Mouse (Mus musculus): ENCODE measurements around the gene Xrcc5. TPM values are rescaled to one million over a fixed set of nuclear protein-coding genes. Genes with fewer than 3 reads are reported as not detected.

Xrcc5 gene
- polyA plus RNA-seq, 1 experiment from 2014 or later, result 33.4 TPM

DNA sequence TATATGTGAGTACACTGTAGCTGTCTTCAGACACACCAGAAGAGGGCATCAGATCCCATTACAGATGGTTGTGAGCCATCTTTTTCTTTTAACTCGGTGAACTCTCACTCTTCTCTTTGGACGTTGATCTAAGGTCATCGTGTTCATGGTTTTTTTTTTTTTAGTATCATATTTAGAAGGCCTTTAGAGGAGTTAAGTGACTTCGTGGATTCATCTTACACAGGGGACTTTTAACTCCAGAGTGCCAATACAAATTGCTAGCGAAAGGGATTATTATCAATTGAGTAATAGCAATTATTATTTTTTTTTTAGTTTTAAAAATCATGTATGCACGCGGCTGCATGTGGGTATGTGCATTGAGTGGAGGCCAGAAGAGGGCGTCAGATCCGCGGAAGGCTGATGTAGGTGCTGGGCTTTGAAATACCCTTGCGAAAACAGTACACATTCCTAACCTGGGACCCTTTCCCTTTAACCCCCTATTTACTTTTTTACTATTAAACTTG lies 491 bp upstream of the Xrcc5 start:
- ATAC-seq, result peak; percentile 88
- peak overlapping the region; percentile 84 for H3K9ac ChIP-seq (ENCODE audit: low read length)
- peak overlapping the region; percentile 55 for H3K4me2 ChIP-seq (ENCODE audit: low read length)
- H3K9me3 ChIP-seq (replicated peaks; ENCODE audit: control insufficient read depth, low read length), result no peaks in the 10 kb centered on the region
- peak; percentile 52 for DNase-seq (ENCODE audit: low spot score)
- peak overlapping the region; percentile 51 for H3K4me3 ChIP-seq (ENCODE audit: low read depth, low read length)
- H3K36me3 ChIP-seq (ENCODE audit: control insufficient read depth, insufficient read depth, low read length), result no peaks in the 10 kb centered on the region
- H3K27ac ChIP-seq (ENCODE audit: low read depth, low read length), result peak overlapping the region; percentile 88
- 4% methylated on average over 11 of the region's 11 CpGs for WGBS
- H3K4me1 ChIP-seq (ENCODE audit: control insufficient read depth, insufficient read depth, low read length), result 0 out of 2 replicates have a peak, but pooled peaks cover 3% of the 10 kb centered on the region
- no peaks in the 10 kb centered on the region for H3K27me3 ChIP-seq (replicated peaks; ENCODE audit: control insufficient read depth, insufficient read depth, low read length)

DNA sequence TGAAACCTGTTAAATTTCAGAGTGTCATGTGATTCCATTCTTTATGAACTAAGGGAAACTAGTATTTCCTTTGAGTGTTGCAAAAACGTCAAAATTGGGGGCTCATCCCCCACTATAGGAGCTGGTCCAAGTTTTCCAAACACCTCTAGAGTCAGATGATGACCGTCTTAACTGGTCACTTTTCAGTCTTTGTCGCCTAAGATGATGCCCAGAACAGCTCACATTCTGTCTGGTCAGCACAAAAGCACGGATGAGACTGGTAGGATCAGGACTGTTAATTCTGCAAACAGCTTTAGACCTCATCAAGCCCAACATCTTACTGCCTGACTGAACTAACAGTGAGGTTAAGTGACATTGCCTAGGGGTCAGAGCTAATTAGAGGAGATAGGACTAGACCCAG lies 1.7 kb downstream of the Xrcc5 start:
- Histone ChIP-seq H3K4me3 (ENCODE audit: low read depth, low read length) (no peak overlapping the region), H3K4me2 (ENCODE audit: low read length) (no peak overlapping the region), H3K4me1 (ENCODE audit: control insufficient read depth, insufficient read depth, low read length) (0 out of 2 replicates have a peak, but pooled peaks cover 3% of the 10 kb centered on the region), H3K27ac (ENCODE audit: low read depth, low read length) (no peak overlapping the region), H3K36me3 (ENCODE audit: control insufficient read depth, insufficient read depth, low read length) (no peaks in the 10 kb centered on the region), H3K27me3 (replicated peaks; ENCODE audit: control insufficient read depth, insufficient read depth, low read length) (no peaks in the 10 kb centered on the region), H3K9ac (ENCODE audit: low read length) (no peak overlapping the region), H3K9me3 (replicated peaks; ENCODE audit: control insufficient read depth, low read length) (no peaks in the 10 kb centered on the region)
- 72% methylated on average over 4 of the region's 4 CpGs for whole genome bisulfite sequencing
- DNase-seq (ENCODE audit: low spot score) (no peak), ATAC-seq (no peak)

- no peak overlapping the region; the same call in 1 of the 2 replicates for H3K9ac ChIP-seq (ENCODE audit: low read length)
- 0 out of 2 replicates have a peak, but pooled peaks cover 3% of the 10 kb centered on the region for H3K4me1 ChIP-seq (ENCODE audit: control insufficient read depth, insufficient read depth, low read length)
- no peaks in the 10 kb centered on the region for H3K9me3 ChIP-seq (replicated peaks; ENCODE audit: control insufficient read depth, low read length)
- H3K4me3 ChIP-seq (ENCODE audit: low read depth, low read length), result no peak overlapping the region
- 64% methylated on average over 6 of the region's 6 CpGs for WGBS
- no peak overlapping the region for H3K27ac ChIP-seq (ENCODE audit: low read depth, low read length)
- DNase-seq (ENCODE audit: low spot score) (no peak), ATAC-seq (no peak)
- no peaks in the 10 kb centered on the region for H3K27me3 ChIP-seq (replicated peaks; ENCODE audit: control insufficient read depth, insufficient read depth, low read length)
- no peak overlapping the region for H3K4me2 ChIP-seq (ENCODE audit: low read length)
- no peaks in the 10 kb centered on the region for H3K36me3 ChIP-seq (ENCODE audit: control insufficient read depth, insufficient read depth, low read length)
These were observed 2.7 kb downstream of the Xrcc5 start for GRCm38 (mm10) chr1:72309744-72310424.

- no peaks in the 10 kb centered on the region for H3K27me3 ChIP-seq (replicated peaks; ENCODE audit: control insufficient read depth, insufficient read depth, low read length)
- H3K4me3 ChIP-seq (ENCODE audit: low read depth, low read length), result no peak overlapping the region
- no peak overlapping the region for H3K9ac ChIP-seq (ENCODE audit: low read length)
- no peak overlapping the region for H3K27ac ChIP-seq (ENCODE audit: low read depth, low read length)
- no peak overlapping the region for H3K4me2 ChIP-seq (ENCODE audit: low read length)
- DNase-seq (ENCODE audit: low spot score), result no peak
- H3K4me1 ChIP-seq (ENCODE audit: control insufficient read depth, insufficient read depth, low read length), result no peaks in the 10 kb centered on the region
- no peaks in the 10 kb centered on the region for H3K9me3 ChIP-seq (replicated peaks; ENCODE audit: control insufficient read depth, low read length)
- ATAC-seq, result no peak
- WGBS, result 84% methylated on average over 9 of the region's 9 CpGs
- H3K36me3 ChIP-seq (ENCODE audit: control insufficient read depth, insufficient read depth, low read length), result peaks cover 7% of the 10 kb centered on the region
These were observed 5.6 kb downstream of the Xrcc5 start for GRCm38 (mm10) chr1:72312701-72313398.

GRCm38 (mm10) chr1:72313399-72314039 lies 6.3 kb downstream of the Xrcc5 start:
- Histone ChIP-seq H3K4me2 (ENCODE audit: low read length) (no peak overlapping the region), H3K4me1 (ENCODE audit: control insufficient read depth, insufficient read depth, low read length) (no peaks in the 10 kb centered on the region), H3K27ac (ENCODE audit: low read depth, low read length) (no peak overlapping the region), H3K27me3 (replicated peaks; ENCODE audit: control insufficient read depth, insufficient read depth, low read length) (no peaks in the 10 kb centered on the region), H3K4me3 (ENCODE audit: low read depth, low read length) (no peak overlapping the region), H3K9ac (ENCODE audit: low read length) (no peak overlapping the region), H3K9me3 (replicated peaks; ENCODE audit: control insufficient read depth, low read length) (no peaks in the 10 kb centered on the region), H3K36me3 (ENCODE audit: control insufficient read depth, insufficient read depth, low read length) (peaks cover 12% of the 10 kb centered on the region)
- DNase-seq (ENCODE audit: low spot score), result peak; percentile 70
- ATAC-seq, result peak; percentile 59; the same call in 1 of the 2 replicates
- WGBS, result 74% methylated on average over 5 of the region's 5 CpGs

GRCm38 (mm10) chr1:72315447-72315846 lies 8.2 kb downstream of the Xrcc5 start:
- no peaks in the 10 kb centered on the region for H3K27me3 ChIP-seq (replicated peaks; ENCODE audit: control insufficient read depth, insufficient read depth, low read length)
- no peak for DNase-seq (ENCODE audit: low spot score)
- 99% methylated on average over 4 of the region's 4 CpGs for WGBS
- H3K36me3 ChIP-seq (ENCODE audit: control insufficient read depth, insufficient read depth, low read length), result peaks cover 25% of the 10 kb centered on the region
- H3K9me3 ChIP-seq (replicated peaks; ENCODE audit: control insufficient read depth, low read length), result no peaks in the 10 kb centered on the region
- no peak overlapping the region for H3K27ac ChIP-seq (ENCODE audit: low read depth, low read length)
- no peak for ATAC-seq
- H3K4me1 ChIP-seq (ENCODE audit: control insufficient read depth, insufficient read depth, low read length), result no peaks in the 10 kb centered on the region
- no peak overlapping the region for H3K9ac ChIP-seq (ENCODE audit: low read length)
- H3K4me3 ChIP-seq (ENCODE audit: low read depth, low read length), result no peak overlapping the region
- no peak overlapping the region for H3K4me2 ChIP-seq (ENCODE audit: low read length)

- WGBS, result 65% methylated on average over 8 of the region's 8 CpGs
- no peak for ATAC-seq
- DNase-seq (ENCODE audit: low spot score), result no peak
- Histone ChIP-seq H3K9ac (ENCODE audit: low read length) (no peak overlapping the region), H3K4me3 (ENCODE audit: low read depth, low read length) (no peak overlapping the region), H3K4me2 (ENCODE audit: low read length) (no peak overlapping the region), H3K27me3 (replicated peaks; ENCODE audit: control insufficient read depth, insufficient read depth, low read length) (no peaks in the 10 kb centered on the region), H3K4me1 (ENCODE audit: control insufficient read depth, insufficient read depth, low read length) (no peaks in the 10 kb centered on the region), H3K27ac (ENCODE audit: low read depth, low read length) (no peak overlapping the region), H3K36me3 (ENCODE audit: control insufficient read depth, insufficient read depth, low read length) (peaks cover 32% of the 10 kb centered on the region), H3K9me3 (replicated peaks; ENCODE audit: control insufficient read depth, low read length) (no peaks in the 10 kb centered on the region)
These were observed 9.2 kb downstream of the Xrcc5 start for GRCm38 (mm10) chr1:72316409-72316808.

DNA sequence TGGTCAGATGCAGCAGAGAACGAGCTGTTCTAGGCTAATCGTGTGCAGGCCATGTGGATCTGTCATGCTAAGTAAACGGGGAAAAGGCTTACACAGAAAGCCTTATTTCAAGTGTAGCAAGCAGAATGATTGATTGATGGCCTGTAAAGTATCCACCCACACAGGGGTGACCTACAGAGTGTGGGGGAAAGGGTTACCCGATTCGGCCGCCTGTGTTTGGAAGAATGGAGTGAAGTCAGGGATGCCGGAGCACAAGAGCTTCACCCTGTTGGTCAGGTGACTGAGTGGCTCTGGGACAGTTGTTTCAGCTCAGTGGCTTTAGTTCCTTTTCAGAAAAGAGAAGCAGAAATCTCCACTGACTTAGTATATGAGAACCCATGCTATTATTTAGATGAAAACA lies 9.7 kb downstream of the Xrcc5 start:
- H3K27me3 ChIP-seq (replicated peaks; ENCODE audit: control insufficient read depth, insufficient read depth, low read length), result no peaks in the 10 kb centered on the region
- ATAC-seq (no peak), DNase-seq (ENCODE audit: low spot score) (no peak)
- H3K9me3 ChIP-seq (replicated peaks; ENCODE audit: control insufficient read depth, low read length), result no peaks in the 10 kb centered on the region
- WGBS, result 85% methylated on average over 7 of the region's 7 CpGs
- H3K4me1 ChIP-seq (ENCODE audit: control insufficient read depth, insufficient read depth, low read length), result no peaks in the 10 kb centered on the region
- no peak overlapping the region for H3K4me3 ChIP-seq (ENCODE audit: low read depth, low read length)
- peaks cover 32% of the 10 kb centered on the region for H3K36me3 ChIP-seq (ENCODE audit: control insufficient read depth, insufficient read depth, low read length)
- no peak overlapping the region for H3K4me2 ChIP-seq (ENCODE audit: low read length)
- H3K9ac ChIP-seq (ENCODE audit: low read length), result no peak overlapping the region
- no peak overlapping the region for H3K27ac ChIP-seq (ENCODE audit: low read depth, low read length)
